ENCODE assay signal across 17 mouse cellular contexts in genomic region chr1:127415896-127416295, GRCm38 (mm10).
"Had no signal": no experiment of that assay in that cellular context is flagged by ENCODE, and none has a peak within 500 bp of the region (broad histone marks: within the 10 kb centered on the region; RNA-seq: fewer than 3 reads in every experiment).

No protein-coding gene starts in this region.

- ATAC-seq: lung, postnatal 0 days; midbrain, embryonic 13.5 days; midbrain, embryonic 15.5 days had no signal

- H3K36me3 ChIP-seq: lung, embryonic 15.5 days; stomach, embryonic 15.5 days had no signal

- DNase-seq: lung, adult 2 months; lung, postnatal 14 days; lung, postnatal 36 days; right cerebral cortex, postnatal 14 days; thymus, adult 2 months; thymus, postnatal 25 days; thymus, postnatal 4 days had no signal

- H3K9ac ChIP-seq: lung, embryonic 15.5 days; midbrain, embryonic 13.5 days; midbrain, embryonic 15.5 days; neural tube, embryonic 12.5 days; stomach, embryonic 15.5 days had no signal

- H3K4me3 ChIP-seq: lung, embryonic 15.5 days; megakaryocyte, embryonic 14.5 days; midbrain, embryonic 13.5 days; midbrain, embryonic 15.5 days; neural tube, embryonic 12.5 days; stomach, embryonic 15.5 days had no signal

- H3K9me3 ChIP-seq: lung, embryonic 15.5 days; megakaryocyte, embryonic 14.5 days; midbrain, embryonic 13.5 days; midbrain, embryonic 15.5 days; stomach, embryonic 15.5 days had no signal

- H3K27ac ChIP-seq: lung, embryonic 15.5 days; macrophage; midbrain, embryonic 13.5 days; midbrain, embryonic 15.5 days; neural tube, embryonic 12.5 days; stomach, embryonic 15.5 days; stomach, postnatal 0 days had no signal

- H3K4me2 ChIP-seq: lung, embryonic 15.5 days; midbrain, embryonic 11.5 days; midbrain, embryonic 13.5 days; midbrain, embryonic 15.5 days; neural tube, embryonic 12.5 days; stomach, embryonic 15.5 days had no signal

- H3K27me3 ChIP-seq: lung, embryonic 15.5 days; megakaryocyte, embryonic 14.5 days; midbrain, embryonic 13.5 days; midbrain, embryonic 15.5 days; neural tube, embryonic 12.5 days; stomach, embryonic 15.5 days had no signal

- H3K4me1 ChIP-seq: lung, embryonic 15.5 days; midbrain, embryonic 15.5 days; neural tube, embryonic 12.5 days had no signal
